Mouse (Mus musculus) heart, embryonic 15.5 days (tissue): ENCODE measurements around the gene Mchr1. TPM values are rescaled to one million over a fixed set of nuclear protein-coding genes. Genes with fewer than 3 reads are reported as not detected.

Experiments
- ATAC-seq: fragments of 200-750 bp; cut with Nextera tagmentation; replicated peaks from 2 replicates; pipeline ENCODE4 v1.8.0; 2017; ENCODE audit warnings: low read depth, moderate TSS enrichment; ENCODE audit not compliant: insufficient number of reproducible peaks, insufficient read depth, low FRiP score
- H3K27ac ChIP-seq: fragments of 300-500 bp; sonication (generic); 2 replicates; pipeline ENCODE4 v1.5.1; 2015; ENCODE audit warnings: mild to moderate bottlenecking, inconsistent platforms
- H3K27me3 ChIP-seq: fragments of 300-500 bp; sonication (generic); 2 replicates; pipeline ENCODE4 v1.6.1; 2015; ENCODE audit warnings: inconsistent platforms
- H3K36me3 ChIP-seq: fragments of 300-500 bp; sonication (generic); 2 replicates; pipeline ENCODE4 v1.6.1; 2015; ENCODE audit warnings: mild to moderate bottlenecking, inconsistent platforms
- H3K4me1 ChIP-seq: fragments of 300-500 bp; sonication (generic); replicated peaks from 2 replicates; pipeline ENCODE4 v1.6.1; 2015; ENCODE audit warnings: inconsistent platforms
- H3K4me2 ChIP-seq: fragments of 300-500 bp; sonication (generic); 2 replicates; pipeline ENCODE4 v1.6.1; 2015; ENCODE audit warnings: inconsistent platforms, mild to moderate bottlenecking, moderate library complexity
- H3K4me3 ChIP-seq: fragments of 300-500 bp; sonication (generic); 2 replicates; pipeline ENCODE4 v1.5.1; 2015; ENCODE audit warnings: mild to moderate bottlenecking, inconsistent platforms
- H3K9ac ChIP-seq: fragments of 300-500 bp; sonication (generic); 2 replicates; pipeline ENCODE4 v1.6.1; 2015; ENCODE audit warnings: mild to moderate bottlenecking, inconsistent platforms
- H3K9me3 ChIP-seq: fragments of 300-500 bp; sonication (generic); replicated peaks from 2 replicates; pipeline ENCODE4 v1.6.1; 2016; ENCODE audit warnings: inconsistent platforms
- WGBS: fragments of 180-500 bp; shearing (Covaris S2); methylation state at CpG from one replicate; pipeline ENCODE4 v1.1.7; 2015; ENCODE audit warnings: mixed read lengths; 5-methylcytosine and 5-hydroxymethylcytosine counted together
- polyA plus RNA-seq: library from polyadenylated mRNA; unstranded; fragments of >200 nt; fragmentation: Nextera tagmentation; extraction: Ambion mirVana; gene quantifications from 2 replicates; pipeline ENCODE4 v1.2.1, GENCODE M21; 2015

Mchr1 gene
- polyA plus RNA-seq, 1 experiment from 2014 or later = 0.13 TPM

DNA sequence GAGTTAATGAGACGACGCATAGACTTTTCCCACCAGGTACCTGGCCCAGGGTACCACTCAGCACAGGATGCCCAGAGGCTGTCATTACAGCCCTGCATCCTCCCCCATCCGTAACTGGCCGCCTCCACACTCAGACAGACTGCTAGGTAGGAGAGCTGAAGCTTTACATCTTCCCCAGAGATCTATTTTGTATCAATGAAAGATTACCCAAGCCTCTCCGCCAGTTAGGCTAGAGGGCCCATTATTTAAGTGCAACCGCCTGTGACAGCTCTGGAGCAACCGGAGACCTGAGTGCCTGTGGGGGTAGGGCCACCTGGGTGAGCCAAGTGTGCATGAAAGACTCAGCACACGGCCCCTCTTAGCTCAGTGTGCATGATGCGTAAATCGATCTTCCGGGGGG is 42.6 kb downstream of the Mchr1 start:
- H3K27ac ChIP-seq = no peak overlapping the region
- 0 out of 2 replicates have a peak, but pooled peaks cover 5% of the 10 kb centered on the region for H3K27me3 ChIP-seq
- 49% methylated on average over 11 of the region's 11 CpGs for WGBS
- no peak for ATAC-seq
- peaks cover under 1% of the 10 kb centered on the region for H3K4me1 ChIP-seq
- no peaks in the 10 kb centered on the region for H3K36me3 ChIP-seq
- no peaks in the 10 kb centered on the region for H3K9me3 ChIP-seq
- no peak overlapping the region for H3K4me3 ChIP-seq
- H3K4me2 ChIP-seq = no peak overlapping the region
- H3K9ac ChIP-seq = no peak overlapping the region

- 79% methylated on average over 6 of the region's 6 CpGs for WGBS
- H3K27ac ChIP-seq = no peak overlapping the region
- H3K4me1 ChIP-seq = no peaks in the 10 kb centered on the region
- no peak overlapping the region for H3K4me3 ChIP-seq
- no peak for ATAC-seq
- H3K27me3 ChIP-seq = 0 out of 2 replicates have a peak, but pooled peaks cover 5% of the 10 kb centered on the region
- no peaks in the 10 kb centered on the region for H3K36me3 ChIP-seq
- no peaks in the 10 kb centered on the region for H3K9me3 ChIP-seq
- no peak overlapping the region for H3K4me2 ChIP-seq
- no peak overlapping the region for H3K9ac ChIP-seq
Measured at GRCm38 (mm10) chr15:81278699-81279098, 43.4 kb downstream of the Mchr1 start.

- Histone ChIP-seq H3K4me1 (no peaks in the 10 kb centered on the region), H3K9me3 (no peaks in the 10 kb centered on the region), H3K9ac (no peak overlapping the region), H3K27me3 (no peaks in the 10 kb centered on the region), H3K4me3 (no peak overlapping the region), H3K36me3 (no peaks in the 10 kb centered on the region), H3K27ac (no peak overlapping the region), H3K4me2 (no peak overlapping the region)
- no peak for ATAC-seq
- WGBS = 76% methylated on average over 9 of the region's 9 CpGs
Measured at GRCm38 (mm10) chr15:81284121-81284734, 48.9 kb downstream of the Mchr1 start.

Other genes with a start within 250 kb of the Mchr1 start
- gene Mrtfa, start 44.7 kb upstream of the Mchr1 start, polyA plus RNA-seq = 11.4 and 19.0 TPM in 2 replicates
- 47.8 and 60.5 TPM in 2 replicates for gene Slc25a17, start 125.3 kb downstream of the Mchr1 start, polyA plus RNA-seq
- gene St13, start 164.6 kb downstream of the Mchr1 start, polyA plus RNA-seq = 104 and 107 TPM in 2 replicates
- gene Xpnpep3, start 164.6 kb downstream of the Mchr1 start, polyA plus RNA-seq = 8.9 and 10.3 TPM in 2 replicates
- 1.1 and 1.3 TPM in 2 replicates for gene Dnajb7, start 172.8 kb downstream of the Mchr1 start, polyA plus RNA-seq
- 324 and 354 TPM in 2 replicates for gene Rbx1, start 230.8 kb downstream of the Mchr1 start, polyA plus RNA-seq